Mouse (Mus musculus) splenic B cell, adult 2 months (primary cell): Measurements from ENCODE around the gene Gm10260.

Source experiments
- DNase-seq: peaks from one replicate; pipeline ENCODE4 v3.0.0-alpha.2; 2011; ENCODE audit warnings: low read depth, low spot score
- H3K27me3 ChIP-seq: 2 replicates; pipeline ENCODE4 v1.6.1; 2012; ENCODE audit warnings: mild to moderate bottlenecking, low read length, moderate library complexity, mixed read lengths; ENCODE audit not compliant: control insufficient read depth, poor library complexity, insufficient read depth, severe bottlenecking
- H3K36me3 ChIP-seq: 2 replicates; pipeline ENCODE4 v1.6.1; 2012; ENCODE audit warnings: mild to moderate bottlenecking, low read length, moderate library complexity, mixed read lengths; ENCODE audit not compliant: control insufficient read depth, poor library complexity, insufficient read depth, severe bottlenecking

Gene Gm10260

GRCm38 (mm10) chr13:97756091-97756490 is 4.3 kb downstream of the Gm10260 start:
- no peak for DNase-seq
- no peaks in the 10 kb centered on the region for H3K27me3 ChIP-seq

GRCm38 (mm10) chr13:97750851-97751381 is 9.5 kb downstream of the Gm10260 start:
- DNase-seq: no peak
- Histone ChIP-seq H3K36me3 (no peaks in the 10 kb centered on the region), H3K27me3 (no peaks in the 10 kb centered on the region)

More at GRCm38 (mm10) chr13:97756091-97756490, 4.3 kb downstream of the Gm10260 start:
- H3K36me3 ChIP-seq: no peaks in the 10 kb centered on the region

DNA sequence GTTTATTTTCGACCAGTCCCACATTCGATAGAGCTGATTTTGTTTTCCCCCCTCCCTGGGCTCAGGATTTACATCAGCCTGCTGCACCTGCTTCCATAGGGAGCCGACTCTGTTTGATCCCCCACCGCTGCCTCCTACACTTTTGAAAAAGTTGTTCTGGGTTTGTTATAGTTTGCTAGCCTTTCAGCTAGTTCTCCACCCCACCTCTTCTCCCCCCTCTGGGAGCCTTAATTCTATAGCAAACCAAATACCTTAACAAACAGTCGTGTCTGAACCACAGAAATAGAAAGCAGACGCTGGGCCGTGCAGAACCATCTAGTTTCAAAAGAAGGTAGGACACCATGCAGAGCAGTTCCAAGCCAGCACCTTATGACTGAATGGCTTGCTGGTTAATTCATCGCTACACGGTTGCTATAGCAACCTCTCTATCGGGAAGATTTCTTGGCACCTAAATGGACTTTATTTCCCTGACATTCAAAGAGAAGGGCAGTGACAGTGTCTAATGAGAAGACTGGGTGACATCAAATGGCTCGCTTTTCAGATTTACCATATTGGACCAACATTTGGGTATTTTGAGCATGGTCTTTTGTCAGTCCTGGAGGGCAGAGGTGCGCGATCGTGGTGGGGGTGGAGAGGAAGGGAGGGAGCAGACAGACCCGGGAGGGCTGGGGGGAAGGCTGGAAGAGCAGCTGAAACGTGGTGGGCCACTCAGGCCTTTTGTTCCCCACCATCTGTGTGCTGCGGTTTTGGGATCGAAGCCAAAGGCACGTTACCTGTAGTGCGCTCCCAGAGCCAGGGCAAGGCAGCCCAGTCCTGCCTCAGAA is 13.2 kb downstream of the Gm10260 start:
- Histone ChIP-seq H3K27me3 (no peaks in the 10 kb centered on the region), H3K36me3 (no peaks in the 10 kb centered on the region)
- DNase-seq: no peak

DNA sequence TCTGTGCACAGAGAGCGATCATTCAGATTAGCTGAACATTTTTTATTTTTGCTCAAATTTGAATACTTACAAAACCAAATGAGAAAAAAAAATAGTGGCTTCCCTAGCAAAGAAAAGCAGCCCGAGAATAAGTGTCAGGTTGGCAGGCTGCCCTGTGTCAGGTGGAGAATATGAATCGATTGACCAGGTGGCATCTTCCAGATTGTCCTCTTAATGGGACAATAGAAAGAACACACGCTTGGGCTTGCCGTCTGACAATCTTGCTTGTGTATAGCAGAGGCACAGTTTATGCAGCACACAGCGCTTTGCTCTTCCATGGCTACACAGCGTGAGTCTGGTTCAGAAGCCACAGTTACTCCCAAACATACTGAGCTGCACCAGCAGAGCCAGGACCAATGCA is 15.8 kb downstream of the Gm10260 start:
- no peaks in the 10 kb centered on the region for H3K36me3 ChIP-seq
- no peak for DNase-seq
- no peaks in the 10 kb centered on the region for H3K27me3 ChIP-seq

DNA sequence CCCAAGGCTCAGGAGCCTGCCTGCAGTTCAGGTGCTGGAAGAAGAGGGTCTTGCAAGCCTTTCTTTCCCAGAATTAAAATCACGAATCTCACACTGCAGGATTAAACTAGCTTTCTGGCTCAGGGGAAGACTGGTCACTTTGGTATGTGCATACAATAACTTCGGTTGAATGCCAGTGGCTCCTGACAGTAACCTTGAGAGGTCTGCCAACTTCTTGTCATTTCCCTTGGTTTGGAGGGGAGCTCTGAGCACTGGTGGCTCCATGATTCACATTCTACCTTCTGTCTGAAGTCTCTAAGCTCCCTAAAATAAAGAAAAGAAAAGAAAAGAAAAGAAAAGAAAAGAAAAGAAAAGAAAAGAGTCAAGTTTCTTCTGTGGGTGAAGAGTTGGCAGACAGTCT is 16.4 kb downstream of the Gm10260 start:
- no peaks in the 10 kb centered on the region for H3K27me3 ChIP-seq
- DNase-seq: no peak
- no peaks in the 10 kb centered on the region for H3K36me3 ChIP-seq

DNA sequence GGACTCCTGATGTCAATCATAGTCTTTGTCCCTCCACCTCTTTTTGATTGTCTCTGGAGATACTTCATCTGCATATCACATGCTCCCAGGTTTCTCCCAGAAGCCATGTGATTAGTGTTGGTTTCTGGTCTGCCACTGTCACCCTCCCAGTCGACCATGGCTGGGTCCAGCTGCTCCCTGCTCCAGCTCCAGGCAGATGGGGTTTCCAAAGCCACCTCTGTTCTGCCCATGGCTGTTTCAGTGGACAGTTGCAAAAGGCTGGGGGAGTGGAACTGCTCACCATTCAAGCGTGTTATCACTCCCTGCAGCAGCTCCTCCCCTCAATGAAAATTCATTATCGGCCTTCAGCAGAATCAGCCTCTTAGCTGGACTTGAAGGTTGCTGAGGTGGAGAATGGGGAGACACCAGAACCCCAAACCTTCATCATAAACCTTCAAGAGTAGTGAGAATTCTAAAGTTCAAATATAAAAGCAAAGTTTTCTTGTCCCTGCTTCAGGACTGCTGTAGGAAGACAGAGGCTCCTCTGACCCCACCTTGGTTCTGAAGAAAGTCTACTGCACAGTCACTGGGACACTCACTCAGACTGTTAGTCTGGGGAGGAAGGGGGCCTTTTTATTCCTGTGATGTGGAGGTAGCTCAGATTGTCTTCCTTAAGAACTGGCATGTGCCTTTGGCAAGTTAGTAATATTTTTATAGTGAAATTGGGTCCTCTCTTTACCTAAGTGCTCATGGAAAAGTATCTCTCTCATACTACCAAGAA is 17.0 kb downstream of the Gm10260 start:
- no peaks in the 10 kb centered on the region for H3K27me3 ChIP-seq
- no peak for DNase-seq
- H3K36me3 ChIP-seq: no peaks in the 10 kb centered on the region

- no peaks in the 10 kb centered on the region for H3K36me3 ChIP-seq
- H3K27me3 ChIP-seq: no peaks in the 10 kb centered on the region
- no peak for DNase-seq
Observed at GRCm38 (mm10) chr13:97735931-97736330, 24.5 kb downstream of the Gm10260 start.

GRCm38 (mm10) chr13:97734760-97735159 is 25.7 kb downstream of the Gm10260 start:
- H3K27me3 ChIP-seq: no peaks in the 10 kb centered on the region
- H3K36me3 ChIP-seq: no peaks in the 10 kb centered on the region
- no peak for DNase-seq

GRCm38 (mm10) chr13:97725160-97725825 is 35.1 kb downstream of the Gm10260 start:
- no peak for DNase-seq
- no peaks in the 10 kb centered on the region for H3K36me3 ChIP-seq
- no peaks in the 10 kb centered on the region for H3K27me3 ChIP-seq

DNA sequence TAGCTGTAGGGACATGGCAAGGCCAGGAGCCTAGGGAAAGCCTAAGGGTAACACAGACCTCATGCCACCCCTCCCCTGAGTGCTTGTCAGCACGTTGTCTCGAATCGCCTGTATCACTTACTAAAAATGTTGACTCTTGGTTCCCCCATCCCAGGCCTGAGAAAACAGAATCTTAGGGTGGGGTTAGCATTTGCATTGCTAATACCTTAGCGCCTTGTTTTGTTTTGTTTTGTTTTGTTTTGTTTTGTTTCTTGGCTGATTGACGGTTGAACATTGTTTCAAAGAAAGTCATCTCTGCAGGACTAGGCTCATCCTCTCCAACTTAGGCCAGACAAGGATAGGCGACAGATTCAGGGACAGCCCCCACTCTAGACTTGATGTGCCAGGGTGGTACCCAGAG is 35.9 kb downstream of the Gm10260 start:
- Histone ChIP-seq H3K27me3 (no peaks in the 10 kb centered on the region), H3K36me3 (no peaks in the 10 kb centered on the region)
- no peak for DNase-seq

DNA sequence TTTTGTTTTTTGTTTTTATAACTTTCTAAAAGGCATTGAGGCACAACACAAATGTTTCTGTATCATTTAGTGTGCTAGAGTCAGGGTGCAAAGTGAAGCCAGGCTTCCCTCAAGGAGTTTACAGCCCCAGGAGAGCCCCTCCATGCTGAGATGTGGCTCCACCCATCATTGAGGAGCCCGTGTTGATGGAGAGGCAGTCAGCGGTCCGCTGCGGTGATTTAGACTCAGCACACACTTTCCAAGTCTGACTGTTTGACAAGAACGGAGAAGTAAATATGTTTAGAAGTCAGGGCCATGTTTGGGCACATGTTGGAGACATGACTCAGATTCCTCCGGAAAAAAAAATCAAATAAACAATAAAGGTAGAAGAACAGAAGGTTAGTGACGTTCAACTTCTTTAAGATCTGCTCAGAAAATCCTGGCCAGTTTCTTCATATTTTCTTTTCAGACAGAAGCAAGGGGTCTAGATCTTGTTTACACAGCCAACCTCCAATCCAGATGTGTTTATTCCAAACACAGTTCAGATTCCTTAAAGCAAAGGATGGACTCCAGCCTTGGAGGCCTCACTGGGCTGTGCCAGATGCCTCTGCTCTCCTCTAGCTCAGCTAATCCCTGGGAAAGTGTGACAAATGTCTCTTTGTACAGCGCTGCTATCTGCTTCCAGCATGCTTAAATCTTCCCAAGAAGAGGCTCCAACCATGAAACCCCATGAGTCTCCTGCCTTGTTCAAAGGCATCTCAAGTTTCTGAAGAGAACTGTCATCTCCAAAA is 47.7 kb downstream of the Gm10260 start:
- no peaks in the 10 kb centered on the region for H3K27me3 ChIP-seq
- no peak for DNase-seq
- no peaks in the 10 kb centered on the region for H3K36me3 ChIP-seq

DNA sequence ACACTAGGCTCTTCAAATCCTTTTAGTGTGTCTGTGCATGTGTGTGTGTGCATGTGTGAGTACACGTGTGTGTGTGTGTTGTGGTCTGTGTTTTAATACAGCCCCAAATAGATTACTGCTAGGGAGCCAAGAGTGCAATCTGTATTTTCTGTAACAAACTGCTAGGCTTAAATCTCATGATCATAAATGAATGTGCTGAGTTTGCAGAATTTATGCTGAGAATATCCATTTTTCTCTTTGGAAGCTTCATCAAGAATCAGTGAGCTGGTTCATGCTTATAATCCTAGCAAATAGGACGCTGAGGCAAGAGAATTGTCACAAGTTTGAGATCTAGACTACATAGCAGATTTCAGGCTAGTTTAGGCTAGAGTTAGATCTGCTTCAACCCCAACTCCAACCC is 48.9 kb downstream of the Gm10260 start:
- H3K36me3 ChIP-seq: no peaks in the 10 kb centered on the region
- no peak for DNase-seq

More for the DNA sequence above, 48.9 kb downstream of the Gm10260 start:
- no peaks in the 10 kb centered on the region for H3K27me3 ChIP-seq
